In the genomic region with DNA sequence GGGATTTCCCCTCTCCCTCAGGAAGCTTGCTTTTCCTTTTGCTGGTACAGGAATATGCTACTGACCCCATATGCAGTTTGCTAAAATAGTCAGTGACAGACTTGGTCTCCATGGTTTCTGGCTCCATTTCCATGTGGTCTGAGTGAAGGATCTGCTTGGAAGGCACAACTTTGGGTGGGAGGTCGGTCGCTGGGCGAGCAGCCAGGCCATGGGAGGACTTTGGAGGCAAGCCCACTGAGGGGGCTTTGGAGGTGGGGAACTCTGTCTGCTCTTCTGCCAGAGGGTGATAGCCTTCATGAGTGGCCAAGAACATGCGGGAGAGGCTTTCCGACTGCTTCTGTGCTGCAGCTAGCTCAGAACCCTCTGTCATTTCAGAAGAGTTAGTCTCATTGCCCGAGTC, we compare ENCODE assay signal across 22 mouse cellular contexts.
"Had no signal": no experiment of that assay in that cellular context is flagged by ENCODE, and none has a peak within 500 bp of the region (broad histone marks: within the 10 kb centered on the region; RNA-seq: fewer than 3 reads in every experiment).

No protein-coding gene starts in this region.

- H3K27me3 ChIP-seq: liver, embryonic 12.5 days; liver, embryonic 15.5 days had no signal

- H3K4me2 ChIP-seq: limb, embryonic 13.5 days; liver, embryonic 12.5 days; liver, embryonic 15.5 days; midbrain, embryonic 11.5 days; neural tube, embryonic 13.5 days had no signal

- ATAC-seq: intestine, postnatal 0 days; liver, embryonic 12.5 days; lung, postnatal 0 days had no signal

- H3K4me1 ChIP-seq: limb, embryonic 10.5 days; limb, embryonic 13.5 days; liver, embryonic 12.5 days; liver, embryonic 15.5 days; neural tube, embryonic 13.5 days had no signal

- H3K9ac ChIP-seq: limb, embryonic 13.5 days; liver, embryonic 12.5 days; liver, embryonic 15.5 days; neural tube, embryonic 13.5 days had no signal

- H3K27ac ChIP-seq: left cerebral cortex, adult 2 months; limb, embryonic 10.5 days; limb, embryonic 13.5 days; liver, embryonic 12.5 days; liver, embryonic 15.5 days; neural tube, embryonic 13.5 days; stomach, postnatal 0 days had no signal

- H3K4me3 ChIP-seq: left cerebral cortex, adult 2 months; limb, embryonic 10.5 days; limb, embryonic 13.5 days; liver, embryonic 12.5 days; liver, embryonic 15.5 days; myocyte; neural tube, embryonic 13.5 days had no signal

- H3K9me3 ChIP-seq: limb, embryonic 10.5 days; limb, embryonic 13.5 days; liver, embryonic 12.5 days; liver, embryonic 15.5 days; neural tube, embryonic 13.5 days had no signal

- H3K36me3 ChIP-seq: limb, embryonic 10.5 days; limb, embryonic 13.5 days; liver, embryonic 12.5 days; liver, embryonic 15.5 days; neural tube, embryonic 13.5 days had no signal

- DNase-seq: kidney, adult 8-10 months; kidney, postnatal 25 days; layer of hippocampus, postnatal 36 days; liver; lung, adult 18-20 months; lung, postnatal 36 days; midbrain, embryonic 14.5 days; retina, postnatal 1 day; thymus, adult 2 months; thymus, postnatal 14 days; thymus, postnatal 4 days had no signal
